Mouse (Mus musculus) bone marrow, adult 2 months (tissue): ENCODE results near the gene Gpx4.
A peak's percentile ranks its signal among the peaks of the same experiment; 100 is the strongest.

ENCODE experiments used
- CTCF ChIP-seq: fragments of 200-500 bp; IDR thresholded peaks from 2 replicates; pipeline ENCODE4 v1.5.1; 2011; ENCODE audit warnings: low read length, control low read depth; ENCODE audit not compliant: control insufficient read depth, insufficient read depth
- POLR2A ChIP-seq: fragments of 200-500 bp; IDR thresholded peaks from 2 replicates; pipeline ENCODE4 v1.6.1; 2011; ENCODE audit warnings: low read depth, mild to moderate bottlenecking, control low read depth, low read length, borderline replicate concordance; ENCODE audit not compliant: control insufficient read depth

DNA sequence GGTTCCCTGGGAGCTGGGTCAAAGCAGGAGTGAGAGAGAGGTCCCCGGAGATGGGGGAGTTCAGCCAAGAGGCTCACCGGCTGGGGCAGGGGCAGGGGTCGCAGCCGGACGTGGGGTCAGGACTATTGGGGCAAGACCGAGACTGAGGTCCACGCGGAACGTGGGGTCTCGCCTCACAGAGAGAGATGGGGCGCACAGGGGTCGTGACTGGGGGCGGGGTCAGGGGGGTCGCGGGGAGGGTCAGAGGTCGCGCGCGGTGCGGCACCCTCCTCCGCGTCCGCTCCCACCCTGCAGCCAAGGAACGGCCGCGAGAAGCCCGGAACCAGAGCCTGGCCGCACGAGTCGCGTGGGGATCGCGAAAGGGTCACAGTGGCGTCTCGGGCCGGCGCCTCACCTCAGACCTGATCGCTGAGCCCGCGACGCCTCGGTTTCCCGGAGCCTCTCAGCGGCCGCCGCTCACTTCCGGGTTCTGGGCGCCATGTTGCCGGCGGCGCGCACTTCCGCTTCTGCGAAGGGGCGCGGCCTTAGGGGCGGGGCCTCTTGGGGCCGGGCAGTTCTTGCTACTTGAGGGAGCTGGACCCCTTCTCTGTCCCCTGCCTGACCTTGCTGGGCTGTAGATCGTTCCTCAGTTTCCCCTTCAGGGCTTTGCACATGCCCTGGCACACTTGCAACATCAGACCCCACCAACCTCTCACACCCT, 55.4 kb downstream of the Gpx4 start:
- TF ChIP-seq CTCF (no peak; the same call in 1 of the 2 replicates), POLR2A (peak; percentile 94; the same call in 1 of the 2 replicates)
